Mouse (Mus musculus): ENCODE results near the gene Plin4. TPM values are rescaled to one million over a fixed set of nuclear protein-coding genes. Genes with fewer than 3 reads are reported as not detected.

Plin4 gene
- total RNA-seq (2021): 100 to 1,000 TPM; 118 to 175 TPM
- long read RNA-seq, experiment 1, partial matches to known transcripts: 3 of 15 reads
- long read RNA-seq, experiment 1, other reads (novel, unspliced or antisense): 12 of 15 reads
- long read RNA-seq, experiment 2, partial matches to known transcripts: 3 of 21 reads
- long read RNA-seq, experiment 2, other reads (novel, unspliced or antisense): 18 of 21 reads

- peak; percentile 81 to 85 for DNase-seq
These were observed at the start of gene Plin4 for GRCm38 (mm10) chr17:56109219-56110051. TSS of gene Plin4 (minus strand) at chr17:56109803.

GRCm38 (mm10) chr17:56153643-56154042 is 44.0 kb upstream of the Plin4 start:
- DNase-seq: peak; percentile 67 to 75

GRCm38 (mm10) chr17:56149897-56150296 is 40.3 kb upstream of the Plin4 start:
- no peak for DNase-seq

- no peak for DNase-seq
These were observed 39.4 kb upstream of the Plin4 start for GRCm38 (mm10) chr17:56148790-56149618.

- DNase-seq: no peak
These were observed 38.7 kb upstream of the Plin4 start for GRCm38 (mm10) chr17:56148280-56148679.

- DNase-seq: no peak
These were observed 37.8 kb upstream of the Plin4 start for GRCm38 (mm10) chr17:56147420-56147819.

- no peak for DNase-seq
These were observed 36.5 kb upstream of the Plin4 start for GRCm38 (mm10) chr17:56146131-56146530.

GRCm38 (mm10) chr17:56144546-56144945 is 34.9 kb upstream of the Plin4 start:
- DNase-seq: no peak

GRCm38 (mm10) chr17:56141702-56142605 is 32.4 kb upstream of the Plin4 start:
- peak in 1 of 2 experiments; percentile 63 for DNase-seq

GRCm38 (mm10) chr17:56139858-56140595 is 30.4 kb upstream of the Plin4 start, which contains the start of gene Sema6b:
TSS of gene Sema6b (minus strand) at chr17:56140343.
- peak in 1 of 2 experiments; percentile 76 for DNase-seq

GRCm38 (mm10) chr17:56139355-56139754 is 29.8 kb upstream of the Plin4 start:
- peak in 1 of 2 experiments; percentile 9 for DNase-seq

- peak in 1 of 2 experiments; percentile 21 for DNase-seq
These were observed 28.4 kb upstream of the Plin4 start for GRCm38 (mm10) chr17:56137839-56138613.

GRCm38 (mm10) chr17:56136558-56136957 is 27.0 kb upstream of the Plin4 start:
- DNase-seq: peak; percentile 13 to 47

- DNase-seq: peak; percentile 78 to 86
These were observed 24.9 kb upstream of the Plin4 start for GRCm38 (mm10) chr17:56134463-56134971.

- DNase-seq: peak; percentile 84 to 94
These were observed 24.1 kb upstream of the Plin4 start for GRCm38 (mm10) chr17:56133457-56134363.

GRCm38 (mm10) chr17:56132661-56133060 is 23.1 kb upstream of the Plin4 start:
- peak; percentile 76 to 84 for DNase-seq

GRCm38 (mm10) chr17:56131814-56132213 is 22.2 kb upstream of the Plin4 start:
- peak; percentile 60 to 85 for DNase-seq

GRCm38 (mm10) chr17:56131136-56131535 is 21.5 kb upstream of the Plin4 start:
- DNase-seq: no peak
